Comparison of ENCODE assay signal across 8 mouse cellular contexts in genomic region chr19:10979184-10980168, GRCm38 (mm10). TPM values are rescaled to one million over a fixed set of nuclear protein-coding genes. Genes with fewer than 3 reads are reported as not detected.
DNase-seq lines count a peak whose midpoint lies in the region; ATAC-seq and TF ChIP-seq lines count a peak whose summit lies in the region.

No protein-coding gene starts in this region.

- TF ChIP-seq CTCF in left cerebral cortex, adult 2 months (IDR thresholded peaks at IDR 0.05) = peak; percentile 71

- H3K36me3 ChIP-seq in macrophage (ENCODE audit: inconsistent target) = no peaks in the 10 kb centered on the region

- intact Hi-C loops in left cerebral cortex, adult 2 months (cut with DNase I) = no loop called here

- 0 out of 2 replicates have a peak overlapping the region, but pooled peaks have one; percentile 16 for H3K4me3 ChIP-seq in left cerebral cortex, adult 2 months
- peak overlapping the region; percentile 10; the same call in 1 of the 2 replicates for H3K4me3 ChIP-seq in macrophage (ENCODE audit: inconsistent target)

- peak; percentile 97 for ATAC-seq in common myeloid progenitor, adult 5-6 weeks (replicated peaks; ENCODE audit: low read depth, poor library complexity, severe bottlenecking)

- peak; percentile 67 for DNase-seq in WW6 (ENCODE audit: low read depth, low spot score)
- DNase-seq in gastrocnemius, postnatal 10 days = peak; percentile 75
- peak; percentile 35 for DNase-seq in hindlimb bud, embryonic 11.5 days (ENCODE audit: extremely low spot score, low read depth, low spot score)
- peak; percentile 67 to 72 for DNase-seq in left cerebral cortex, adult 2 months (ENCODE audit: extremely low spot score in 1 of 2, low spot score in 2 of 2)
- DNase-seq in retina, postnatal 7 days (ENCODE audit: low read depth, low spot score) = peak; percentile 38
- peak; percentile 97 for DNase-seq in thymus, postnatal 4 days

- 3% methylated on average over 18 of the region's 18 CpGs for WGBS in macrophage (ENCODE audit: missing documents)

- no peaks in the 10 kb centered on the region for H3K79me2 ChIP-seq in macrophage (ENCODE audit: inconsistent target)

- H3K27ac ChIP-seq in left cerebral cortex, adult 2 months = no peak overlapping the region
- H3K27ac ChIP-seq in macrophage = peak overlapping the region; percentile 37; the same call in 1 of the 2 replicates

RNA-seq across cellular contexts. Expression of gene Ms4a10, which starts 5.0 kb away (rescaled TPM):
- not detected in 2 replicates for total RNA-seq in common myeloid progenitor, adult 5-6 weeks (2017)
- not detected for total RNA-seq in gastrocnemius, postnatal 10 days (2021)
- total RNA-seq in left cerebral cortex, adult 2 months (2021) = not detected
- not detected for total RNA-seq in macrophage (2018; cell fraction: chromatin; rRNA removed)
- total RNA-seq in macrophage (2018; cell fraction: cytosol; rRNA removed) = not detected
- total RNA-seq in macrophage (2018; cell fraction: nucleus; rRNA removed) = not detected
- not detected in 3 replicates for polyA plus RNA-seq in macrophage (2018)

RNA-seq across cellular contexts. Expression of gene Ms4a15, which starts 13.6 kb away (rescaled TPM):
- not detected in 2 replicates for total RNA-seq in common myeloid progenitor, adult 5-6 weeks (2017)
- total RNA-seq in gastrocnemius, postnatal 10 days (2021) = not detected
- total RNA-seq in left cerebral cortex, adult 2 months (2021) = not detected
- total RNA-seq in macrophage (2018; cell fraction: chromatin; rRNA removed) = not detected
- total RNA-seq in macrophage (2018; cell fraction: cytosol; rRNA removed) = not detected
- not detected for total RNA-seq in macrophage (2018; cell fraction: nucleus; rRNA removed)
- polyA plus RNA-seq in macrophage (2018) = not detected in 3 replicates

RNA-seq across cellular contexts. Expression of gene Ccdc86, which starts 30.4 kb away (rescaled TPM):
- 13.9 and 21.4 TPM in 2 replicates for total RNA-seq in common myeloid progenitor, adult 5-6 weeks (2017)
- total RNA-seq in gastrocnemius, postnatal 10 days (2021) = 10 to 100 TPM; 26.9 to 27.3 TPM
- total RNA-seq in left cerebral cortex, adult 2 months (2021) = 10 to 100 TPM in 1 of 2 experiments, 1 to 10 TPM in 1; 7.8 to 10.6 TPM
- 10 to 100 TPM in 25 of 26 experiments, 1 to 10 TPM in 1; 9.2 to 67.3 (median 31.7) TPM for total RNA-seq in macrophage (2018; cell fraction: chromatin; rRNA removed)
- 10 to 100 TPM; 16.6 to 45.7 (median 36.1) TPM for total RNA-seq in macrophage (2018; cell fraction: cytosol; rRNA removed)
- total RNA-seq in macrophage (2018; cell fraction: nucleus; rRNA removed) = 10 to 100 TPM; 11.6 to 68.9 (median 28.8) TPM
- polyA plus RNA-seq in macrophage (2018) = 17.8 to 39.3 TPM (median 21.6 TPM) in 3 replicates

RNA-seq across cellular contexts. Expression of gene Ms4a18, which starts 38.4 kb away (rescaled TPM):
- not detected in 2 replicates for total RNA-seq in common myeloid progenitor, adult 5-6 weeks (2017)
- not detected for total RNA-seq in gastrocnemius, postnatal 10 days (2021)
- total RNA-seq in left cerebral cortex, adult 2 months (2021) = not detected
- total RNA-seq in macrophage (2018; cell fraction: chromatin; rRNA removed) = not detected
- total RNA-seq in macrophage (2018; cell fraction: cytosol; rRNA removed) = not detected
- total RNA-seq in macrophage (2018; cell fraction: nucleus; rRNA removed) = not detected
- polyA plus RNA-seq in macrophage (2018) = not detected in 3 replicates

RNA-seq across cellular contexts. Expression of gene Ptgdr2, which starts 42.5 kb away (rescaled TPM):
- total RNA-seq in common myeloid progenitor, adult 5-6 weeks (2017) = 0.23 TPM in 1 of 2 replicates, not detected in the other
- under 1 TPM in 1 of 2 experiments, not detected in 1; 0.14 TPM for total RNA-seq in gastrocnemius, postnatal 10 days (2021)
- under 1 TPM; 0.14 to 0.30 TPM for total RNA-seq in left cerebral cortex, adult 2 months (2021)
- not detected for total RNA-seq in macrophage (2018; cell fraction: chromatin; rRNA removed)
- under 1 TPM in 1 of 26 experiments, not detected in 25; 0.09 TPM for total RNA-seq in macrophage (2018; cell fraction: cytosol; rRNA removed)
- total RNA-seq in macrophage (2018; cell fraction: nucleus; rRNA removed) = not detected
- polyA plus RNA-seq in macrophage (2018) = not detected in 3 replicates

Comparison
In these comparisons a context has a peak if more than half of its experiments do, and no peak if none do; other contexts are left out.
1. DNase-seq: peak in every context shown above with its lines; median percentile 97 in thymus, postnatal 4 days; 75 in gastrocnemius, postnatal 10 days; 70 in left cerebral cortex, adult 2 months; 67 in WW6; 38 in retina, postnatal 7 days; 35 in hindlimb bud, embryonic 11.5 days.